Mouse (Mus musculus): ENCODE data around the gene Fhl2.

The Fhl2 gene

GRCm38 (mm10) chr1:43196661-43197241 is at the start of gene Fhl2:
TSS of gene Fhl2 (minus strand) at chr1:43196984.
- no peak for DNase-seq (ENCODE audit: low read depth)

DNA sequence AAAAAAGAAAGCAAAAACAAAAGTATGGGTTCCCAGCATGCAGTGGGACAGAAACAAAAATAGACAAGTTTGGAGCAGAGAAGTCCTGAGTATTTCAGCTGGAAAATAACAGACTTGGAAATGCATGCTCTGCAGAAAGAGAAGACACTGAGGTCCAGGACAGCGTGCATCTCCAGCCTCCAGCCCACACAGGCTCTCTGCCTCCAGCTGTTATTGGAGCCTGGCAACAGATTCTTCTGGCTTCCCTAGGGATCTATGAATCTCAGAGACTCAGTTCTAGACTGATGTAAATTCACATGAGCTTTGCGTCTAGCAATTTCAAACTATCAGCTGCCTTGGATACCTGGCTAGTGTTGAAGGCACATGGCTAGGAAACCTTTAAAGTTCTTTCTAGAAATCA is 48.2 kb upstream of the Fhl2 start:
- DNase-seq (ENCODE audit: low read depth), result peak; percentile 48

GRCm38 (mm10) chr1:43241208-43241607 is 44.4 kb upstream of the Fhl2 start:
- DNase-seq (ENCODE audit: low read depth), result no peak

DNA sequence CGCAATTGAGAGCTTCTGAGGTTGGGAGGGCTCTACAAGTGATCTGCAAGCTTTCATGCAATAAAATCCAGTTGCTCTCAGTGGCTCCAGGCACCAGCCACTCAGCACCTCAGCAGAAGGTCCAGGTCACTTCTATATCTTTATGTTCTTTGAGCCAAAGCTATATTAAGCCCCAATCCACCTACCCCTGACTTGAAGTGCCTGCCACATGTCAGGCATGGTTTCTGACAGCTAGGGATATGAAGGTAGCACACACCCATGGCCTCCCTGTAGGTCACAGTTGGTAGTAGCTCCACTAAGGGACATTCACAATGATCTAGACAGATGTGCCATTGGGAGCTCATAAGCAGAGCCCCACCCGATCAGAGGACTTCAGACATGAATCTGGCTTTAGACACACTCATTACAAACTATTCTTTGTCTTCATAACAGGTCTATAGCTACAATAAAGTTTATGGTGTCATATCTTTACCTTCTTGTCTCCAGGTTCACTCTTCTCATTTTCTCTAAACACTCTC is 43.1 kb upstream of the Fhl2 start:
- DNase-seq (ENCODE audit: low read depth), result no peak

- DNase-seq (ENCODE audit: low read depth), result no peak
Observed at GRCm38 (mm10) chr1:43238471-43238870, 41.7 kb upstream of the Fhl2 start.

GRCm38 (mm10) chr1:43237360-43238235 is 40.8 kb upstream of the Fhl2 start:
- DNase-seq (ENCODE audit: low read depth), result peak; percentile 67

DNA sequence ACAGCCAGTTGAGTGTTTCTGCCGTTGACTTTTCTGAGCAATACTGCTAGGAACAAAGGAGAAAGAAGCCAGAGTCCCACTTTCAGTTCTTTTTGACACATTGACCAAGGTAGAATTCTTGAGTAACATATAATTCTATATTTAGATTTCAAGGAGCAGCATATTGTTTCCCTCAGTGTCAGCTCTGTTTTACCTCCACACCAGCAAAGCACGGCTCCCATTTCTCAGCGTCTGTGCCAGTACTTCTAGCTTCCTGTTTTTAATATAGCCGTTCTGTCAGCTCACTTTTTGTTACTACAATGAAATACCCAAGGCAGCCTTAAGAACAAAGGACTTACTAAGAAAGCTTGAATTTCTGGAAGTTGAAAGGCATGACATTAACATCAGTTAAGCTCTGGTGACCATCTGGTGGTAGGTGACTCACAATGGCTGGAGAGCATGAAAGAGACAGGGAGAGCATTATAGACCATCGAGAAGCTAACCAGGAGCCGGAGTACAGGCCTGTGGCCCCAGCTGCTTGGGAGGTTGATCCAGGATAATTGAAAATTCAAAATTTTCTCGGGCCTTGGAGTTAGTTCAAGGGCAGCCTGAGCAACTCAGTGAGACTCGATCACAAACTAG is 28.9 kb upstream of the Fhl2 start:
- DNase-seq (ENCODE audit: low read depth), result peak; percentile 18

GRCm38 (mm10) chr1:43224943-43225342 is 28.2 kb upstream of the Fhl2 start:
- DNase-seq (ENCODE audit: low read depth), result no peak

DNA sequence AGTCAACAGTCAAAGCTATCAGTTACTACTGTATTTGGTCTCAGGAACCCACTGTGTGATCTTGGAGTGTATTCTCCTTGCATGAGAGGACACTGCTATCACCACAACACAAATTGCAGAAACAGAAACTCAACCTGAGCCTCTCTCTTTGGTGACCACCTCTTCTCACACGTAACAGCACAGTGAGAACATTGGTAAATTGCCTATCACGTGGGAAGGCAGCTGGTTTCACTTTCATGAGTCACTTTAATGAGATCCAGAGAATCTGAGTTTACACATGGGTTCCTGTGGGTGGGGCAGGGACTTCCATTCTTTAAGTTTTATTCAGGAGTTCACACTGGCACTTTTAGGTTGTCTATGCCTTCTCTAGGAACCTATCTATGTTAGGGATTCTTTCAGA is 27.4 kb upstream of the Fhl2 start:
- peak; percentile 88 for DNase-seq (ENCODE audit: low read depth)

- DNase-seq (ENCODE audit: low read depth), result peak; percentile 73
Observed at GRCm38 (mm10) chr1:43223097-43223496, 26.3 kb upstream of the Fhl2 start.

- DNase-seq (ENCODE audit: low read depth), result peak; percentile 65
Observed at GRCm38 (mm10) chr1:43218016-43218680, 21.4 kb upstream of the Fhl2 start.

DNA sequence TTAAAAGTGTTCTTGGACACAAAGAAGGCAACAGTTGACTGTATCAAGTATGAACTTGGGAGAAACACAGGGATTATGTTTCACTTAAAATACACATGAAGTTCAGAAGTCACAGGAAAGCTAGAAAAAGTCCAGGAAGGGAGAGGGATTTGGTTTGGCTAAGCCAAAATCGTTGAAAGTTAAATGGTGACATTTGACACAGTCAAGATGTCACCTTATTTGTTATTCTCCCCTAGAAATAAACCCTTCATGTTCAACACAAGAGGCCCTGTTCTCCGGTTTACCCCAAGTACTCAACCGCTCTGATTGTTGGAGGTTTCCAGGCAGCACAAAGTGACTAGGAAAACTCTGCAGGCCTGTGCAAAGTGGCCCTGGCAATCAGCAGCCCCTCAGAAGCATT is 18.8 kb upstream of the Fhl2 start:
- DNase-seq (ENCODE audit: low read depth), result no peak

- peak; percentile 48 for DNase-seq (ENCODE audit: low read depth)
Observed at GRCm38 (mm10) chr1:43211274-43211673, 14.5 kb upstream of the Fhl2 start.

- no peak for DNase-seq (ENCODE audit: low read depth)
Observed at GRCm38 (mm10) chr1:43210285-43210684, 13.5 kb upstream of the Fhl2 start.

DNA sequence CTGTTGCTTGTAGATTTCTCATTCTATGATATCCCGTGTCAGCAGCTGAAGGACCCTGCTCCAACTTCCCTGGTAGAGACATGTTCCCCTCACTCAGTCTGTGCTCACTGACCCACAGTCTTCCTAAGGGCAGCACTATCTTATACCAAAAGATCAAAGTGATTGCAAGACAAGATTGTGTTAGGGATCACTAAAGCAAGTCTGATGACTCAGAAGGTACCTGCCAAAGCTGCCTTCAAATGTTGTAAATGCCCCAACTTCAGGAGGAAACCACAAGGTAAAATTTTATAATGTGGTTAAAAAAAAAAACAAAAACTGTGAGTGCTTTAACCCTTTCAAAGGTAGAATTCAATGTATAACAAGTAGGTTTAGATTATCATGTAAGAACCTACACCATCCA is 10.4 kb upstream of the Fhl2 start:
- no peak for DNase-seq (ENCODE audit: low read depth)

- no peak for DNase-seq (ENCODE audit: low read depth)
Observed at GRCm38 (mm10) chr1:43203282-43203681, 6.5 kb upstream of the Fhl2 start.

- peak; percentile 19 for DNase-seq (ENCODE audit: low read depth)
Observed at GRCm38 (mm10) chr1:43202226-43202625, 5.4 kb upstream of the Fhl2 start.

GRCm38 (mm10) chr1:43201796-43202195 is 5.0 kb upstream of the Fhl2 start:
- peak; percentile 68 for DNase-seq (ENCODE audit: low read depth)

GRCm38 (mm10) chr1:43199867-43200240 is 3.1 kb upstream of the Fhl2 start:
- DNase-seq (ENCODE audit: low read depth), result no peak

GRCm38 (mm10) chr1:43199210-43199866 is 2.6 kb upstream of the Fhl2 start:
- DNase-seq (ENCODE audit: low read depth), result no peak

- DNase-seq (ENCODE audit: low read depth), result no peak
Observed at GRCm38 (mm10) chr1:43196059-43196458, 725 bp downstream of the Fhl2 start.

DNA sequence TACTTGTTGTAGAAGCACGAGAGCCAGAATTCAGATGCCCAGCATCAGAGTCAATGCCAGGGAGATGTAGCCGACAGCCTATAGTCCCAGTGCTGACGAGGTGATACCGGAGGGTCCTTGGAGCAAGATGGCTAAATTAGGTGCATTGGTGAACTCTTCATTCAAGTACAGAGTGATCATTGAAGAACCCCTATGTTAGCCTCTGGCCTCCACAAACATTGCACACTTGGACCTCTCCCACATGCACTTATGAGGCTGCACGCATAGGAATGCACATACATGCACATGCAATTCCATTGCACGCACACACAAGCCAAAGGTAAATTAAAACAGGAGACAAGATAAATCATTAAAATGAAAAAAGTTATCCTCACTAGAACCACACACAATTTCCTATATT is 3.4 kb downstream of the Fhl2 start:
- no peak for DNase-seq (ENCODE audit: low read depth)
